Mouse (Mus musculus): ENCODE data around the gene Gm45234. TPM values are rescaled to one million over a fixed set of nuclear protein-coding genes. Genes with fewer than 3 reads are reported as not detected.

The Gm45234 gene
- polyA plus RNA-seq, 2 experiments, result not detected

DNA sequence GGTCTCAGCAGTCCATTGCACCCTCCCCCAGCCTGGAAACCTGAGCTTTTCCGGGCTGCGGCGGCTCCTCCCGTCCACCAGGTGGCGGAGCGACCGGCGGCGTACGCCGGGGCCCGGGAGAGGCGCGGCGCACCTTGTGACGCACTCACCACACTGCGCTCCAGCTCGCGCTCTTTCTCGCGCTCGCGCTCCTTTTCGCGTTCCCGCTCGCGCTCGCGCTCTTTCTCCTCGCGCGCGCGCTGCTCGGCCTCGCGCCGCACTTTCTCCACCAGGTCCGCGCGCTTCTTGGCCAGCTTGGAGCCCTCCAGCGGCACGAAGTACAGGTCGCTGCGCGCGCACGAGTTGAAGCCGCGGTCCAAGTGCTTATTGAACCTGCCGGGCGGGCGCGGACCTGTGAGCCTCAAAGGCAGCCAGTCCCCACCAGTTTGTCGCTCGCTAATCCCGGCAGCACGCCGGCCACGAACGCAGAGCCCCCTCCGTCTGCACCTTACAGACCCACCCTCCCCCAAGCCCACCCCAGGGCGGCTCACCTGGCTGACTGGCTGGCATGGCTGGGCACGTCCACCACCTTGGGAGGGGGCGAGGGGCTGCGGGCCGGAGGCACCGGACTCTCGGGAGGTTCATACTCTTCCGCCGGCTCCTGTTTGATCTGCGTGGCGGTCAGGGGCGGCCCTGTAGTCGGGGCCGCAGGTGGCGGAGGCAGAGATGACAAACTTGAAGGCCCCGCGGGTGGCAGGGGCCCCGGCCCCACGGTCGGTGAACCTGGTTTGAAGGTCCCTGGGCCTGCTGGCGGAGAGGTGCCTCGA is 10.1 kb downstream of the Gm45234 start:
- Histone ChIP-seq H3K27me3 (ENCODE audit: control insufficient read depth, insufficient read depth, low read length) (no peaks in the 10 kb centered on the region), H3K4me1 (replicated peaks; ENCODE audit: control insufficient read depth in 2 of 2, insufficient read depth in 2 of 2, low read length in 1 of 2) (peaks cover 3 to 9% of the 10 kb centered on the region in 2 experiments; a peak in 3 of 4 replicates), H3K4me2 (ENCODE audit: low read depth) (peak overlapping the region; percentile 97), H3K27ac (peak overlapping the region; percentile 58), H3K36me3 (replicated peaks; ENCODE audit: control insufficient read depth, insufficient read depth, low read depth) (no peaks in the 10 kb centered on the region), H3K9ac (replicated peaks) (peak overlapping the region; percentile 88), H3K9me3 (ENCODE audit: control insufficient read depth, low read length) (no peaks in the 10 kb centered on the region), H3K4me3 (ENCODE audit: insufficient read depth in 1 of 2, low read depth in 2 of 2, low read length in 2 of 2) (peak overlapping the region; percentile 36 to 70)
- ATAC-seq (ENCODE audit: insufficient read depth) (peak; percentile 77), DNase-seq (ENCODE audit: low read depth in 3 of 3, low spot score in 3 of 3) (peak; percentile 90 to 92 (median 90))
- WGBS (ENCODE audit: insufficient replicate concordance), result under 1% methylated on average over 85 of the region's 85 CpGs
- TF ChIP-seq CTCF (IDR thresholded peaks at IDR 0.05; ENCODE audit: low read depth) (peak; percentile 90), EP300 (IDR thresholded peaks at IDR 0.05; ENCODE audit: low read depth) (no peak)

DNA sequence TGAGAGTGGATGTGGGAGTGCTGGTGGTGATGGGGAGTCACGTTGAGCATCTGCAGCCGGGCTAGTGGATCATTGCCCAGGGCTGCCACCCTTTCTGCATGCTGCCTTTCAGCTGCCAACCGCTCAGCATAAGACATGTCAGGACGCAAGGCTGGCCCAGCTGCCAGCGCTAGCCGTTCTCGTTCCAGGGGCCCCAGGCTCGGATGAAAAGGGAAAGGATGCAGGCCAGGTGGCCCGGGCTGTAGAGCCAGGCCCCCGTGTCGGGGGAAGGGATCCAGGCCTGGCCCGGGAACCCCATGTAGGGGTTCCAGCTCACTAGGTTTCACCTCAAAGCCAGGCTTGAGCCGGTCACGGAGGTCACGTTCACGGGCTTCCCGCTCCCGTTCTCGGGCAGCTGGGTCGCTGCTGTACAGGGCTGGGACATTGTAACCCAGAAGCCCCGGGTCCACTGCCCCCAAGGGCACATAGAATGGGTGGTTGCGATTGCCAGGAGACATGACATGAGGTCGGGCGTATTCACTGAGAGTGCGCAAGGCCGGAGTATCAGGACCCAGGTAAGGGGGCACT is 11.0 kb downstream of the Gm45234 start:
- Histone ChIP-seq H3K4me1 (replicated peaks; ENCODE audit: control insufficient read depth in 2 of 2, insufficient read depth in 2 of 2, low read length in 1 of 2) (peaks cover 6 to 12% of the 10 kb centered on the region in 2 experiments), H3K4me2 (ENCODE audit: low read depth) (peak overlapping the region; percentile 97), H3K9me3 (ENCODE audit: control insufficient read depth, low read length) (no peaks in the 10 kb centered on the region), H3K27ac (no peak overlapping the region), H3K9ac (replicated peaks) (no peak overlapping the region), H3K27me3 (ENCODE audit: control insufficient read depth, insufficient read depth, low read length) (no peaks in the 10 kb centered on the region), H3K4me3 (ENCODE audit: insufficient read depth in 1 of 2, low read depth in 2 of 2, low read length in 2 of 2) (peak overlapping the region; percentile 4 to 70; a peak in 3 of 4 replicates), H3K36me3 (replicated peaks; ENCODE audit: control insufficient read depth, insufficient read depth, low read depth) (no peaks in the 10 kb centered on the region)
- ATAC-seq (ENCODE audit: insufficient read depth) (no peak), DNase-seq (ENCODE audit: low read depth in 3 of 3, low spot score in 3 of 3) (no peak)
- WGBS (ENCODE audit: insufficient replicate concordance), result 64% methylated on average over 26 of the region's 26 CpGs
- TF ChIP-seq CTCF (IDR thresholded peaks at IDR 0.05; ENCODE audit: low read depth) (no peak), EP300 (IDR thresholded peaks at IDR 0.05; ENCODE audit: low read depth) (no peak)

DNA sequence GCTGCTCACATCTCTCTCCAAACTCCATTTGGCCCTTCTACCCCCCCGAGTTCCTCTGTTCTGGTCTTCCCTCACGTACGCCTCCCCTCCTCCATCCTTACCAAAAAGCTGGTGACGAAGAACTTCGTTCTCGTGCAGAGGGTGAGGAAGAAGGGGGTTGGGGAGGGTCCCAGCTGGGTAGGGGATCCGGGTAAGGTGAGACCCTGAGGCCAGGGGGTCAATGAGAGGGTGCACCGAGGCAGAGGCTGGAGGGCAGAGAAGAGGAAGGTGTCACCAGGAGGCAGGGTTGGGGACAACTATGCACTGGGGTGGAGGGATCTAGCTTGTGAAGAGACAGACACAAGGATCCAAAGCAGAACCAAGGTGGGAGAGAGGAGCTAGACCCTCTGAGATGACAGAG is 12.2 kb downstream of the Gm45234 start:
- no peaks in the 10 kb centered on the region for H3K9me3 ChIP-seq (ENCODE audit: control insufficient read depth, low read length)
- H3K4me2 ChIP-seq (ENCODE audit: low read depth), result no peak overlapping the region
- 72% methylated on average over 8 of the region's 8 CpGs for WGBS (ENCODE audit: insufficient replicate concordance)
- ATAC-seq (ENCODE audit: insufficient read depth) (no peak), DNase-seq (ENCODE audit: low read depth in 3 of 3, low spot score in 3 of 3) (no peak)
- no peaks in the 10 kb centered on the region for H3K27me3 ChIP-seq (ENCODE audit: control insufficient read depth, insufficient read depth, low read length)
- H3K9ac ChIP-seq (replicated peaks), result no peak overlapping the region
- TF ChIP-seq EP300 (IDR thresholded peaks at IDR 0.05; ENCODE audit: low read depth) (no peak), CTCF (IDR thresholded peaks at IDR 0.05; ENCODE audit: low read depth) (no peak)
- no peak overlapping the region for H3K4me3 ChIP-seq (ENCODE audit: insufficient read depth in 1 of 2, low read depth in 2 of 2, low read length in 2 of 2)
- no peak overlapping the region for H3K27ac ChIP-seq
- peaks cover 14 to 24% of the 10 kb centered on the region in 2 experiments for H3K4me1 ChIP-seq (replicated peaks; ENCODE audit: control insufficient read depth in 2 of 2, insufficient read depth in 2 of 2, low read length in 1 of 2)
- H3K36me3 ChIP-seq (replicated peaks; ENCODE audit: control insufficient read depth, insufficient read depth, low read depth), result no peaks in the 10 kb centered on the region

DNA sequence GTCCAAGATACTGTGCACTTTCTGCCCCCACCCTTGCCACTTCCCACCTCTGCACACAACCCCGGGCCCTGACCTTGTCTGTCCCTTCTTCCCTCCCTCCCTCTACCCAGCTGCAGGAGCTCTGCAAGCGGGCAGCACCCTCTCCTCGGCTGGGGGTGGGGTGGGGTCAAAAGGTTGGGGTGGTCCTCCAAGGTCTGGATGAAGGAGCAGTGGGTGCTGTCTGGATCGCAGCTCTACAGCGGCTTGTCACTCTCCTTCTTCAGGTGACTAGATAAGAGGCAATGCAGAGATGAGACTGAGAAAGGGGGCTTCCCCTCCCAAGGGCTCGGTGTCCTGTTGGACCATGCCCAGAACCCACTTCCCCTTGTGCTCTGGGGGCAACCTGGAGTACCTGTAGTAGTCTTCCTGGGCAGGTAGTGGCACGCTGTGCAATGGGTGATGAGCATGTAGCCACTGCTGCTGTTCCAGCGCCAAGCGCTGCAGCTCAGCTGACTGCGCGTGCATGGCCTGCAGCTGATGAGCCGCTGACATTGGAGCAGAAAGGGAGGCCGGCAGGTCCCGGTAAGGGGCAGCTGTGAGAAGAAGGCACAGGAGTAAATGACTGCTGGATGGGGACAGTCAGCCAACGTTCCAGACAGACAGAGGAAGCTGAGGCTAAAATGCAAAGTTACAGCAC is 12.8 kb downstream of the Gm45234 start:
- no peak overlapping the region for H3K4me3 ChIP-seq (ENCODE audit: insufficient read depth in 1 of 2, low read depth in 2 of 2, low read length in 2 of 2)
- DNase-seq (ENCODE audit: low read depth in 3 of 3, low spot score in 3 of 3), result no peak
- H3K9ac ChIP-seq (replicated peaks), result no peak overlapping the region
- no peak for ATAC-seq (ENCODE audit: insufficient read depth)
- 84% methylated on average over 15 of the region's 15 CpGs for WGBS (ENCODE audit: insufficient replicate concordance)
- no peaks in the 10 kb centered on the region for H3K27me3 ChIP-seq (ENCODE audit: control insufficient read depth, insufficient read depth, low read length)
- H3K36me3 ChIP-seq (replicated peaks; ENCODE audit: control insufficient read depth, insufficient read depth, low read depth), result no peaks in the 10 kb centered on the region
- H3K9me3 ChIP-seq (ENCODE audit: control insufficient read depth, low read length), result no peaks in the 10 kb centered on the region
- no peak overlapping the region for H3K27ac ChIP-seq
- H3K4me1 ChIP-seq (replicated peaks; ENCODE audit: control insufficient read depth in 2 of 2, insufficient read depth in 2 of 2, low read length in 1 of 2), result peaks cover 14 to 26% of the 10 kb centered on the region in 2 experiments
- TF ChIP-seq EP300 (IDR thresholded peaks at IDR 0.05; ENCODE audit: low read depth), result no peak
- no peak for TF ChIP-seq CTCF (IDR thresholded peaks at IDR 0.05; ENCODE audit: low read depth)
- no peak overlapping the region for H3K4me2 ChIP-seq (ENCODE audit: low read depth)

DNA sequence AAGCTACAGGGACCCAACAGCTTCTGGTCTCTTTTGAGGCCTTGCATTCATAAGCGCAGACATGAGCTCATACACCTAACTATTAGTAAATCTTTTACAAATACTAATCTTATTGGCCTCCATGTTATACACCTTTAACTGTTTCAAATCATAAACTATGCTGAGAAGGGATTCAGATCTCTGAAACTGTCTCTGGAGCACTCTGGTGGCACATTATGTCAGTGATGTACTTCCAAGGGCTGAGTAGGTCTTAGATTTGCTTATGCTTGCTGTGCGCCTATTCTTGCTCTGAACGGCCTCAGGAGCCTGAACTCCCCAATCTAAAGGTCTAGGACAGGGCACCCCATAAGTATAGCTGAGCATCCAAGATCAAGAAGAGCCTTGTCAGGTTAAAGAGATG is 14.0 kb downstream of the Gm45234 start:
- H3K4me2 ChIP-seq (ENCODE audit: low read depth), result peak overlapping the region; percentile 92
- H3K27me3 ChIP-seq (ENCODE audit: control insufficient read depth, insufficient read depth, low read length), result no peaks in the 10 kb centered on the region
- no peaks in the 10 kb centered on the region for H3K9me3 ChIP-seq (ENCODE audit: control insufficient read depth, low read length)

More for the DNA sequence above, 14.0 kb downstream of the Gm45234 start:
- H3K4me1 ChIP-seq (replicated peaks; ENCODE audit: control insufficient read depth in 2 of 2, insufficient read depth in 2 of 2, low read length in 1 of 2), result peaks cover 14 to 27% of the 10 kb centered on the region in 2 experiments
- no peaks in the 10 kb centered on the region for H3K36me3 ChIP-seq (replicated peaks; ENCODE audit: control insufficient read depth, insufficient read depth, low read depth)
- ATAC-seq (ENCODE audit: insufficient read depth) (no peak), DNase-seq (ENCODE audit: low read depth in 3 of 3, low spot score in 3 of 3) (no peak)
- peak overlapping the region; percentile 91 for H3K27ac ChIP-seq
- peak overlapping the region; percentile 62 to 67; a peak in 3 of 4 replicates for H3K4me3 ChIP-seq (ENCODE audit: insufficient read depth in 1 of 2, low read depth in 2 of 2, low read length in 2 of 2)
- TF ChIP-seq CTCF (IDR thresholded peaks at IDR 0.05; ENCODE audit: low read depth), result no peak
- no peak for TF ChIP-seq EP300 (IDR thresholded peaks at IDR 0.05; ENCODE audit: low read depth)
- H3K9ac ChIP-seq (replicated peaks), result peak overlapping the region; percentile 76
- WGBS (ENCODE audit: insufficient replicate concordance), result 79% methylated on average over 3 of the region's 3 CpGs

Data from liver, embryonic 14.5 days (tissue).